Mouse (Mus musculus): ENCODE data around the gene Bcan. TPM values are rescaled to one million over a fixed set of nuclear protein-coding genes. Genes with fewer than 3 reads are reported as not detected.

The Bcan gene
- polyA plus RNA-seq, 1 experiment = not detected

DNA sequence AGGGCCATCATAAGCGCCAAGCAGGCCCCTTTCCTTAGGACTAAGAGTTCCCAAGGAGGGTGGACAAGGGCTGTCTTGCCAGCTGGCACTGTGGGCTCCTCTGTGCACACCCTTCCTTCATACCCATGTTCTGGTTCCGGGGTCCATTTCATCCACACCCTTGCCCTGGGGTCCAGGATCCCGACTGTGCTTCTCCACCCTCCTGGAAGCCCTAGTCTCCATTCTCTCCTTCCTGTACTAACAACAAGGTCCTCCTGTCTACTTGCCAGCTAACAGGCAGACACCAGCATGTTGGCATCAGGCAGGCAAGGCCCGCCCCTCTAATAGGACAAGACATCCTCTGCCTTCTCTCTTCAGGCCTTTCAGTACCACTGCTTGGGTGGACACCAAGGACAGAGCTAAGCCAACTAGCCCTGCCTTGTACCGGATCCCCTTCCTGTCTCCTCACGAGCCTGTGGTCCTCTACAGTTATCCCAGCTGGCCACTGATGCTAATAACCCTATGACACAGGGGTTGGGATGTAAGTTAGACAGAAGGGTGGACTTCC is 18.7 kb downstream of the Bcan start:
- TF ChIP-seq CTCF (IDR thresholded peaks at IDR 0.05; ENCODE audit: extremely low read depth, insufficient read depth, insufficient read length, insufficient replicate concordance) (no peak), POLR2A (IDR thresholded peaks at IDR 0.05; ENCODE audit: low read depth, low read length) (no peak)
- H3K27me3 ChIP-seq (ENCODE audit: control insufficient read depth, insufficient read depth, low read length) = no peaks in the 10 kb centered on the region
- 89% methylated on average over 6 of the region's 6 CpGs for WGBS
- H3K4me1 ChIP-seq (ENCODE audit: control insufficient read depth, insufficient read depth, insufficient read length) = peaks cover 16% of the 10 kb centered on the region; the same call in 1 of the 2 replicates
- H3K36me3 ChIP-seq (ENCODE audit: control insufficient read depth, insufficient read depth, low read length) = no peaks in the 10 kb centered on the region
- no peak for DNase-seq (ENCODE audit: low read depth in 1 of 2, low spot score in 2 of 2)
- no peak overlapping the region for H3K27ac ChIP-seq (ENCODE audit: insufficient read depth, low read length)
- H3K4me3 ChIP-seq (ENCODE audit: extremely low read depth, insufficient read depth, insufficient read length) = no peak overlapping the region

DNA sequence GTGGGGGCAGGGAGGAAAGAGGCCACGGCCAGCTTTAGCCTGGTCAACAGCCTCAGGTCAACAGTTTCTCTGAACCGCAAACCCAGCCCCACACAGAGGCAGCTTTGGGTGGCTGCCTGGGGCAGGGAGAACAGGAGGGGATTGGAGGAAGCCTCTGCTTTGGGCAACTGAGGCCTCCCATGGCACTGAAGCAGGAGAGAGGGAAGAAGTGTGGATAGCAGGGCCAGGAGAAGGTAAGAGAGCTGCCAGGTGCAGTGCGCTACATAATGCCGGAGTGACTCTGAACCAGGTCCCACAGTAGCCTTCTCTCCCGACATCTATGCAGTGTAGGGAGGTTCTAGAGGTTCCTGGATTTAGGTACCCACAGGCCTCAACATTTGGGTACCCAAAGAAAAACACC is 19.3 kb downstream of the Bcan start:
- no peak overlapping the region for H3K4me3 ChIP-seq (ENCODE audit: extremely low read depth, insufficient read depth, insufficient read length)
- H3K27ac ChIP-seq (ENCODE audit: insufficient read depth, low read length) = no peak overlapping the region
- DNase-seq (ENCODE audit: low read depth in 1 of 2, low spot score in 2 of 2) = no peak
- WGBS = 93% methylated on average over 5 of the region's 5 CpGs
- no peaks in the 10 kb centered on the region for H3K27me3 ChIP-seq (ENCODE audit: control insufficient read depth, insufficient read depth, low read length)
- TF ChIP-seq CTCF (IDR thresholded peaks at IDR 0.05; ENCODE audit: extremely low read depth, insufficient read depth, insufficient read length, insufficient replicate concordance) (no peak), POLR2A (IDR thresholded peaks at IDR 0.05; ENCODE audit: low read depth, low read length) (no peak)
- no peaks in the 10 kb centered on the region for H3K36me3 ChIP-seq (ENCODE audit: control insufficient read depth, insufficient read depth, low read length)
- H3K4me1 ChIP-seq (ENCODE audit: control insufficient read depth, insufficient read depth, insufficient read length) = peaks cover 16% of the 10 kb centered on the region; the same call in 1 of the 2 replicates

GRCm38 (mm10) chr3:87980085-87980484 is 19.9 kb downstream of the Bcan start:
- Histone ChIP-seq H3K4me1 (ENCODE audit: control insufficient read depth, insufficient read depth, insufficient read length) (peaks cover 16% of the 10 kb centered on the region; the same call in 1 of the 2 replicates), H3K4me3 (ENCODE audit: extremely low read depth, insufficient read depth, insufficient read length) (no peak overlapping the region), H3K36me3 (ENCODE audit: control insufficient read depth, insufficient read depth, low read length) (no peaks in the 10 kb centered on the region), H3K27me3 (ENCODE audit: control insufficient read depth, insufficient read depth, low read length) (no peaks in the 10 kb centered on the region), H3K27ac (ENCODE audit: insufficient read depth, low read length) (no peak overlapping the region)
- no peak for TF ChIP-seq CTCF (IDR thresholded peaks at IDR 0.05; ENCODE audit: extremely low read depth, insufficient read depth, insufficient read length, insufficient replicate concordance)
- TF ChIP-seq POLR2A (IDR thresholded peaks at IDR 0.05; ENCODE audit: low read depth, low read length) = no peak
- no peak for DNase-seq (ENCODE audit: low read depth in 1 of 2, low spot score in 2 of 2)
- 88% methylated on average over 3 of the region's 3 CpGs for WGBS

DNA sequence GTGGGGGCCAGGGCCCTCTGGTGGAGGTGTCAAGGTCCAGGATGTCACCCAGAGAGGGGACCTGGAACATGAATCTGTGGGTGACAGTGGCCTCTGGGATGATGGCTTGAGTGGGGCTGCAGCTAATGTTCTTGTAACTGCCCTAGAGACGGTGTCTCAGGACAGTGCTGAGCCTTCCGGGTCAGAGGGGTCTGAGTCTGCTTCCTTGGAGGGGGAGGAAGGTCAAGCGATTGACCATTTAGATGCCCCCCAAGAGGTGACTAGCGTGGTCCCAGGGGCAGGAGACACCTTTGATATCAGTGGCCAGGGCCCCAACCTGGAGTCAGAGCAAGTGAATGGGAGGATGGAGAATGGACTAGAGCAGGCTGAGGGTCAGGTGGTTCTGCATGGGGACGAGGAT is 20.5 kb downstream of the Bcan start:
- Histone ChIP-seq H3K4me1 (ENCODE audit: control insufficient read depth, insufficient read depth, insufficient read length) (peaks cover 16% of the 10 kb centered on the region; the same call in 1 of the 2 replicates), H3K27ac (ENCODE audit: insufficient read depth, low read length) (no peak overlapping the region), H3K4me3 (ENCODE audit: extremely low read depth, insufficient read depth, insufficient read length) (no peak overlapping the region), H3K27me3 (ENCODE audit: control insufficient read depth, insufficient read depth, low read length) (no peaks in the 10 kb centered on the region), H3K36me3 (ENCODE audit: control insufficient read depth, insufficient read depth, low read length) (no peaks in the 10 kb centered on the region)
- no peak for TF ChIP-seq POLR2A (IDR thresholded peaks at IDR 0.05; ENCODE audit: low read depth, low read length)
- no peak for DNase-seq (ENCODE audit: low read depth in 1 of 2, low spot score in 2 of 2)
- WGBS = 95% methylated on average over 5 of the region's 5 CpGs

DNA sequence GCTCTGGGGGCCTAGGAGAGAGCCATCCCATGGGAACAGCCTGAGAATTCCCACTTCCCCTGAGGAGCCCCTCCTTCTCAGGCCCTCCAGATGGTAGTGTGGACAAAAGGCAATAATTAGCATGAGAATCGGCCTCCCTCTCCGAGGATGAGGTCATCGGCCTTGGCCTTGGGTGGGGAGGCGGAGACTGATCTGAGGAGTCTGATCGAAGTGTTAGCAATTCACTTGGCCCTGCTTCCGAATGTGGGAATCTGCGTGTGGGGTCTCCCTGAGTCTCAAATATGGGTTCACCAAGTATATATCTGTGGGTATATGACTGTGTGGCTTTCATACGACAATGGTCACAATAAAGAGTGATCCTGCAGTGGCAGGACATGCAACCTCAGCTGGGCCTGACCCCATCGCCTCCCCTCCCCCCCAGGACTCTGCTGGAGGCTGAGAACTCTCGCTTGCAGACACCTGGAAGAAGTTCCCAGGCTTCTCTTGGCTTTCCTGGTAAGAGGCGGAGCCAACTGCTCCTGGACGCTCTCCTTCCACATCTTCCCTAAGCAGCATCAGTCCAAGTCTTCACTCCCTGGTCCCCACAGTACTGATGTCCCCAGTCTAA is 25.5 kb downstream of the Bcan start:
- TF ChIP-seq CTCF (IDR thresholded peaks at IDR 0.05; ENCODE audit: extremely low read depth, insufficient read depth, insufficient read length, insufficient replicate concordance) (no peak), POLR2A (IDR thresholded peaks at IDR 0.05; ENCODE audit: low read depth, low read length) (no peak)
- 87% methylated on average over 12 of the region's 12 CpGs for WGBS
- peaks cover 16% of the 10 kb centered on the region for H3K27me3 ChIP-seq (ENCODE audit: control insufficient read depth, insufficient read depth, low read length)

DNA sequence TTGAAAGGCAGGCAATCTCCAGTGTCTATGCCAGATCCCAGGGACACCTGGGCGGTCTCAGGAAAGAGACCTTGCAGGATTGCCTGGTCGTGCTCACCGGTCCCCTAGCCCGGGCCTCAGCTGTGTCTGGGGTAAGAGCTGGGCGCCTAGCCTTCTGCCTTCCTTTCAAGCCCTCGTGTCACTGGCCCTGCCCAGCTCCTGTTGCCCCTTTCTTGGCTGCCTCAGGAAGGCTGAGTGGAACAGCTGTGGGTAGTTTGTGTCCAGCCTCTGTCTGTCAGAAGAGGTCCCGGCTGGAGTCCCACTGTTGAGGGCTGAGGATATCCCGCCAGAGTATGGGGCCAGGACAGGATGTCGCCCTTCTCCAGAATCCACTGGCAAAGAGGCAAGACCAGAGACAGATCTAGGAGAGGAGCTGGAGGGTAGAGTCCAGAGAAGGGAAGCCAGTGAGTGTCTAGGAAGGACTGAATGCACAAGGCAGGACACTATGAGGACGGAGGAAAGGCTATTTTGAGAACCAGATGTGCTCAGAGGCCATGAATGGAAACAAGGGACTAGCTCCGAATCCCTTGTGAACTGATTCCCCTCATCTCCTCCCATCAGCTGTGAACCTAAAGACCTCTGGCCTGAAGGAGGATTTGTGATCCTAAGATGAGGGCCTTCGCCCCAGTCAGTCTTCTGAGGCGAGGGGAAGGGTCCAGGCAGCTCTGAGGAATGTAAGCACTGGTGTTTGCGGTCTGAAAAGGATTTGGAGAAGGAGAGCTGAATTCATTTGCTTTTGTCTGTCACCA is 26.2 kb downstream of the Bcan start:
- Histone ChIP-seq H3K36me3 (ENCODE audit: control insufficient read depth, insufficient read depth, low read length) (no peaks in the 10 kb centered on the region), H3K27ac (ENCODE audit: insufficient read depth, low read length) (no peak overlapping the region), H3K27me3 (ENCODE audit: control insufficient read depth, insufficient read depth, low read length) (peaks cover 16% of the 10 kb centered on the region), H3K4me1 (ENCODE audit: control insufficient read depth, insufficient read depth, insufficient read length) (peaks cover 9% of the 10 kb centered on the region), H3K4me3 (ENCODE audit: extremely low read depth, insufficient read depth, insufficient read length) (no peak overlapping the region)
- TF ChIP-seq CTCF (IDR thresholded peaks at IDR 0.05; ENCODE audit: extremely low read depth, insufficient read depth, insufficient read length, insufficient replicate concordance) = no peak
- no peak for TF ChIP-seq POLR2A (IDR thresholded peaks at IDR 0.05; ENCODE audit: low read depth, low read length)
- no peak for DNase-seq (ENCODE audit: low read depth in 1 of 2, low spot score in 2 of 2)
- WGBS = 88% methylated on average over 14 of the region's 14 CpGs

More for the DNA sequence above, 25.5 kb downstream of the Bcan start:
- Histone ChIP-seq H3K27ac (ENCODE audit: insufficient read depth, low read length) (no peak overlapping the region), H3K4me1 (ENCODE audit: control insufficient read depth, insufficient read depth, insufficient read length) (peaks cover 9% of the 10 kb centered on the region), H3K4me3 (ENCODE audit: extremely low read depth, insufficient read depth, insufficient read length) (no peak overlapping the region), H3K36me3 (ENCODE audit: control insufficient read depth, insufficient read depth, low read length) (no peaks in the 10 kb centered on the region)
- no peak for DNase-seq (ENCODE audit: low read depth in 1 of 2, low spot score in 2 of 2)

- TF ChIP-seq CTCF (IDR thresholded peaks at IDR 0.05; ENCODE audit: extremely low read depth, insufficient read depth, insufficient read length, insufficient replicate concordance) (no peak), POLR2A (IDR thresholded peaks at IDR 0.05; ENCODE audit: low read depth, low read length) (no peak)
- peaks cover 16% of the 10 kb centered on the region for H3K27me3 ChIP-seq (ENCODE audit: control insufficient read depth, insufficient read depth, low read length)
- H3K36me3 ChIP-seq (ENCODE audit: control insufficient read depth, insufficient read depth, low read length) = no peaks in the 10 kb centered on the region
- DNase-seq (ENCODE audit: low read depth in 1 of 2, low spot score in 2 of 2) = no peak
- H3K27ac ChIP-seq (ENCODE audit: insufficient read depth, low read length) = no peak overlapping the region
- H3K4me1 ChIP-seq (ENCODE audit: control insufficient read depth, insufficient read depth, insufficient read length) = peaks cover 9% of the 10 kb centered on the region
- 78% methylated on average over 5 of the region's 5 CpGs for WGBS
- no peak overlapping the region for H3K4me3 ChIP-seq (ENCODE audit: extremely low read depth, insufficient read depth, insufficient read length)
Observed at GRCm38 (mm10) chr3:87972776-87973175, 27.3 kb downstream of the Bcan start.

Data from spleen, adult 2 months (tissue).